Mouse (Mus musculus): ENCODE measurements around the gene Tdrkh.

- TF ChIP-seq CTCF (IDR thresholded peaks at IDR 0.05; ENCODE audit: low read depth, low read length) = no peak
- TF ChIP-seq POLR2A (IDR thresholded peaks at IDR 0.05; ENCODE audit: borderline replicate concordance, low read depth, low read length) = no peak
Measured at GRCm38 (mm10) chr3:94434305-94434704, 21.2 kb downstream of the Tdrkh start.
